ENCODE assay signal across 28 mouse cellular contexts in the genomic region with DNA sequence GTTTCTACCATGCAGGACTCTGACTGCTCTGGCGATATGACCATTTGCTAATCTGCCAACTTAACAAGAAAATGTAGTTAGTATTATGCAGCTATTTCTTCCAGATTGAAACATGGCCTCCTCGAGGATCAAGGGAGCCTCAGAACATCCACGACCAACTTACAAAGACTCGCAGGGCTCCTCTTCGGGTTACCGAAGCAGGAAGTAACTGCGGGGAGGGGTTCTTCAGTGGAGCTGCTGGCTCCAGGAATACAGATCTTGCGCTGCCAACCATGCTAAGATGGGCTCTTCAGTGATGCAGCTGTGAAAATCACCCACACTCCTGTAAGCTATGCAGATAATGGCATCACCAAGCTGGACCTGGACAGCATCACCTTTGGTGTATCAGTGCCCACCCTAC. TPM values are rescaled to one million over a fixed set of nuclear protein-coding genes. Genes with fewer than 3 reads are reported as not detected.
DNase-seq lines count a peak whose midpoint lies in the region; ATAC-seq and TF ChIP-seq lines count a peak whose summit lies in the region.
"Had no signal": no experiment of that assay in that cellular context is flagged by ENCODE, and none has a peak within 500 bp of the region (broad histone marks: within the 10 kb centered on the region; RNA-seq: fewer than 3 reads in every experiment).

No protein-coding gene starts in this region.

- no peaks in the 10 kb centered on the region for H3K9me3 ChIP-seq in heart, embryonic 10.5 days
- no peaks in the 10 kb centered on the region for H3K9me3 ChIP-seq in E14TG2a.4 (ENCODE audit: low read length)
- H3K9me3 ChIP-seq in limb, embryonic 14.5 days (ENCODE audit: control insufficient read depth, low read length) = no peaks in the 10 kb centered on the region
- H3K9me3 ChIP-seq: embryonic facial prominence, embryonic 12.5 days; embryonic facial prominence, embryonic 15.5 days; G1E; heart, embryonic 13.5 days; hindbrain, embryonic 10.5 days; hindbrain, embryonic 13.5 days had no signal

- WGBS in heart, embryonic 10.5 days = 85% methylated on average over 8 of the region's 8 CpGs
- 74% methylated on average over 8 of the region's 8 CpGs for WGBS in limb, embryonic 14.5 days

- intact Hi-C loops in heart, postnatal 25 days (cut with DNase I) = no loop called here

- TF ChIP-seq CTCF in E14TG2a.4 (conservative IDR thresholded peaks at IDR 0.05; ENCODE audit: low read length) = no peak

- peaks cover 84% of the 10 kb centered on the region for H3K4me1 ChIP-seq in heart, embryonic 10.5 days
- H3K4me1 ChIP-seq in E14TG2a.4 (replicated peaks; ENCODE audit: low read depth, low read length) = peaks cover 81% of the 10 kb centered on the region
- H3K4me1 ChIP-seq in limb, embryonic 14.5 days (ENCODE audit: control insufficient read depth, insufficient read depth, low read length) = peaks cover 67% of the 10 kb centered on the region

- peaks cover 4% of the 10 kb centered on the region; the same call in 1 of the 2 replicates for H3K36me3 ChIP-seq in heart, embryonic 10.5 days
- H3K36me3 ChIP-seq in E14TG2a.4 (ENCODE audit: insufficient read depth, low read length) = no peaks in the 10 kb centered on the region
- H3K36me3 ChIP-seq in limb, embryonic 14.5 days (ENCODE audit: control insufficient read depth, insufficient read depth, low read length) = peaks cover 4% of the 10 kb centered on the region; the same call in 1 of the 2 replicates
- H3K36me3 ChIP-seq: embryonic facial prominence, embryonic 15.5 days; G1E; hindbrain, embryonic 13.5 days had no signal

- no peak for DNase-seq in heart, embryonic 10.5 days (ENCODE audit: low spot score)
- DNase-seq in heart, postnatal 25 days (ENCODE audit: low spot score) = no peak
- DNase-seq in thymus, postnatal 0 days (ENCODE audit: low spot score) = peak; percentile 60
- no peak for DNase-seq in thymus, postnatal 10 days (ENCODE audit: low spot score in 2 of 2)
- no peak for DNase-seq in limb, embryonic 14.5 days (ENCODE audit: low spot score)
- DNase-seq in right cerebral cortex, postnatal 25 days = no peak
- DNase-seq: adrenal gland, adult 2 months; adrenal gland, postnatal 14 days; cerebellum, adult 11 months; cerebellum, adult 2 months; cerebellum, adult 9-11 months; cerebellum, postnatal 25 days; forebrain, postnatal 0 days; gastrocnemius, adult 2 months; gastrocnemius, postnatal 14 days; heart, adult 11 months; heart, postnatal 36 days had no signal

- ATAC-seq in limb, embryonic 14.5 days (ENCODE audit: low FRiP score, low read depth) = no peak
- ATAC-seq in megakaryocyte, adult 5-6 weeks (ENCODE audit: poor library complexity, severe bottlenecking) = no peak
- ATAC-seq: forebrain, embryonic 14.5 days; forebrain, postnatal 0 days; hindbrain, embryonic 16.5 days; Patski had no signal

- no peak overlapping the region for H3K4me3 ChIP-seq in heart, embryonic 10.5 days
- H3K4me3 ChIP-seq in E14TG2a.4 (replicated peaks; ENCODE audit: low read length) = 0 out of 2 replicates have a peak overlapping the region, but pooled peaks have one; percentile 32
- no peak overlapping the region for H3K4me3 ChIP-seq in limb, embryonic 14.5 days (replicated peaks; ENCODE audit: low read length)
- H3K4me3 ChIP-seq: embryonic facial prominence, embryonic 12.5 days; embryonic facial prominence, embryonic 15.5 days; gastrocnemius, adult 2 months; heart, embryonic 13.5 days; hindbrain, embryonic 10.5 days; hindbrain, embryonic 13.5 days had no signal

- TF ChIP-seq POLR2A in limb, embryonic 14.5 days (IDR thresholded peaks at IDR 0.05; ENCODE audit: borderline replicate concordance, extremely low read depth, insufficient read depth, insufficient read length) = no peak

- no peak overlapping the region for H3K9ac ChIP-seq in limb, embryonic 14.5 days (ENCODE audit: low read depth, low read length, severe bottlenecking)
- H3K9ac ChIP-seq: embryonic facial prominence, embryonic 12.5 days; embryonic facial prominence, embryonic 15.5 days; forebrain, postnatal 0 days; hindbrain, embryonic 13.5 days had no signal

- H3K4me2 ChIP-seq in limb, embryonic 14.5 days (replicated peaks; ENCODE audit: low read depth, low read length, severe bottlenecking) = no peak overlapping the region
- H3K4me2 ChIP-seq: embryonic facial prominence, embryonic 12.5 days; embryonic facial prominence, embryonic 15.5 days; heart, embryonic 13.5 days; hindbrain, embryonic 13.5 days had no signal

- H3K27me3 ChIP-seq in heart, embryonic 10.5 days (ENCODE audit: insufficient read depth, poor library complexity, severe bottlenecking) = no peaks in the 10 kb centered on the region
- H3K27me3 ChIP-seq in E14TG2a.4 (ENCODE audit: insufficient read depth, low read length) = no peaks in the 10 kb centered on the region
- H3K27me3 ChIP-seq in limb, embryonic 14.5 days (ENCODE audit: control insufficient read depth, insufficient read depth, low read length) = no peaks in the 10 kb centered on the region
- H3K27me3 ChIP-seq: embryonic facial prominence, embryonic 12.5 days; embryonic facial prominence, embryonic 15.5 days; heart, embryonic 13.5 days; hindbrain, embryonic 13.5 days; Patski had no signal

- peak overlapping the region; percentile 47; the same call in 1 of the 2 replicates for H3K27ac ChIP-seq in heart, embryonic 10.5 days
- 0 out of 2 replicates have a peak overlapping the region, but pooled peaks have one; percentile 19 for H3K27ac ChIP-seq in limb, embryonic 14.5 days (replicated peaks; ENCODE audit: low read depth, low read length)
- H3K27ac ChIP-seq: embryonic facial prominence, embryonic 12.5 days; embryonic facial prominence, embryonic 15.5 days; gastrocnemius, adult 2 months; heart, embryonic 13.5 days; hindbrain, embryonic 13.5 days had no signal

RNA-seq across cellular contexts. Expression of a gene that starts 23.5 kb away (rescaled TPM):
- polyA plus RNA-seq in heart, embryonic 10.5 days (2016; fragmentation: Nextera tagmentation; extraction: Ambion mirVana) = 15.2 and 20.0 TPM in 2 replicates
- 10 to 100 TPM; 14.0 to 14.5 TPM for total RNA-seq in heart, postnatal 25 days (2021)
- polyA plus RNA-seq in thymus, postnatal 0 days (2015; fragmentation: Nextera tagmentation; extraction: Ambion mirVana) = 18.5 and 21.1 TPM in 2 replicates
- polyA plus RNA-seq in limb, embryonic 14.5 days (2012; rRNA removed) = 50.9 and 72.1 TPM in 2 replicates
- polyA plus RNA-seq in limb, embryonic 14.5 days (2014; fragmentation: Nextera tagmentation; extraction: Ambion mirVana) = 25.1 and 28.0 TPM in 2 replicates
- 9.1 and 15.0 TPM in 2 replicates for total RNA-seq in megakaryocyte, adult 5-6 weeks (2015)
- total RNA-seq in megakaryocyte, adult 5-6 weeks (2017) = 9.7 and 12.7 TPM in 2 replicates
